Comparison of ENCODE assay signal across 19 mouse cellular contexts in the genomic region with DNA sequence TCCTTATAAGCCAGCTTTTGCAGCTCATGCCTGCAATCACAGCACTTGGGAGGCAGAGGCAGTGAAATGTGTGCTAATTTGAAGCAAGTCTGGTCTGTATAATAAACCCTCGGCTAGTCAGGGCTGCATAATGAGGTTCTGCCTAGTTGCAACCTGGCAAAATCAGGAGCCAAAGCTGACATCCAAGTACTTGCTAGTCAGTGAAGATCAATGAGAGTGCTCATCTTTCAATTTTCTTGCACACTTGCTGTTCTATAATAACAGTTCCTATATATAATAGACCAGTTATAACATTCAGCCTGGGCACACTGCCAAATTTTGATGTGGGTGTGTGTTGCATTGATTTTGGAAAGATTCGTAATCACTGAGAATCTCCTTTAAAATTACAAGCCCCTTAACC. TPM values are rescaled to one million over a fixed set of nuclear protein-coding genes. Genes with fewer than 3 reads are reported as not detected.
A peak's percentile ranks its signal among the peaks of the same experiment; 100 is the strongest.
DNase-seq lines count a peak whose midpoint lies in the region; ATAC-seq and TF ChIP-seq lines count a peak whose summit lies in the region.
"Had no signal": no experiment of that assay in that cellular context is flagged by ENCODE, and none has a peak within 500 bp of the region (broad histone marks: within the 10 kb centered on the region; RNA-seq: fewer than 3 reads in every experiment).

No protein-coding gene starts in this region.

- 40% methylated on average over 2 of the region's 2 CpGs for WGBS in hindbrain, postnatal 0 days
- 72% methylated on average over 2 of the region's 2 CpGs for WGBS in hindbrain, embryonic 12.5 days
- WGBS in forebrain, embryonic 12.5 days = 50% methylated on average over 2 of the region's 2 CpGs
- whole genome bisulfite sequencing in kidney, embryonic 15.5 days = 34% methylated on average over 2 of the region's 2 CpGs

- no peak overlapping the region for H3K27ac ChIP-seq in hindbrain, postnatal 0 days
- no peak overlapping the region for H3K27ac ChIP-seq in hindbrain, embryonic 12.5 days
- no peak overlapping the region for H3K27ac ChIP-seq in forebrain, embryonic 12.5 days
- no peak overlapping the region for H3K27ac ChIP-seq in kidney, embryonic 15.5 days
- H3K27ac ChIP-seq: embryonic facial prominence, embryonic 10.5 days; limb, embryonic 12.5 days; macrophage had no signal

- H3K4me3 ChIP-seq in hindbrain, postnatal 0 days (ENCODE audit: low read length) = no peak overlapping the region
- no peak overlapping the region for H3K4me3 ChIP-seq in hindbrain, embryonic 12.5 days
- H3K4me3 ChIP-seq in forebrain, embryonic 12.5 days (replicated peaks) = no peak overlapping the region
- H3K4me3 ChIP-seq in kidney, embryonic 15.5 days (replicated peaks) = no peak overlapping the region
- H3K4me3 ChIP-seq: embryonic facial prominence, embryonic 10.5 days; limb, embryonic 12.5 days had no signal

- H3K9me3 ChIP-seq in hindbrain, postnatal 0 days (ENCODE audit: low read length) = no peaks in the 10 kb centered on the region
- H3K9me3 ChIP-seq in hindbrain, embryonic 12.5 days (replicated peaks) = no peaks in the 10 kb centered on the region
- no peaks in the 10 kb centered on the region for H3K9me3 ChIP-seq in forebrain, embryonic 12.5 days
- no peaks in the 10 kb centered on the region for H3K9me3 ChIP-seq in kidney, embryonic 15.5 days (replicated peaks)
- H3K9me3 ChIP-seq: embryonic facial prominence, embryonic 10.5 days; G1E; limb, embryonic 12.5 days had no signal

- H3K36me3 ChIP-seq in hindbrain, postnatal 0 days (ENCODE audit: insufficient read depth, low read length) = no peaks in the 10 kb centered on the region
- no peaks in the 10 kb centered on the region for H3K36me3 ChIP-seq in hindbrain, embryonic 12.5 days
- no peaks in the 10 kb centered on the region for H3K36me3 ChIP-seq in forebrain, embryonic 12.5 days (replicated peaks)
- H3K36me3 ChIP-seq in kidney, embryonic 15.5 days = no peaks in the 10 kb centered on the region
- H3K36me3 ChIP-seq: embryonic facial prominence, embryonic 10.5 days; G1E; limb, embryonic 12.5 days had no signal

- no peak overlapping the region for H3K9ac ChIP-seq in hindbrain, postnatal 0 days (replicated peaks; ENCODE audit: low read length)
- H3K9ac ChIP-seq in hindbrain, embryonic 12.5 days = no peak overlapping the region
- no peak overlapping the region for H3K9ac ChIP-seq in forebrain, embryonic 12.5 days
- H3K9ac ChIP-seq in kidney, embryonic 15.5 days = no peak overlapping the region
- H3K9ac ChIP-seq: limb, embryonic 12.5 days had no signal

- intact Hi-C loops in gastrocnemius, postnatal 36 days (cut with DNase I) = no loop called here

- H3K4me1 ChIP-seq in hindbrain, postnatal 0 days (ENCODE audit: insufficient read depth, low read length) = no peaks in the 10 kb centered on the region
- H3K4me1 ChIP-seq in hindbrain, embryonic 12.5 days = no peaks in the 10 kb centered on the region
- no peaks in the 10 kb centered on the region for H3K4me1 ChIP-seq in forebrain, embryonic 12.5 days
- no peaks in the 10 kb centered on the region for H3K4me1 ChIP-seq in kidney, embryonic 15.5 days
- H3K4me1 ChIP-seq: embryonic facial prominence, embryonic 10.5 days; limb, embryonic 12.5 days had no signal

- no peak for TF ChIP-seq CTCF in hindbrain, postnatal 0 days (IDR thresholded peaks at IDR 0.05; ENCODE audit: low read depth)

- no peaks in the 10 kb centered on the region for H3K27me3 ChIP-seq in hindbrain, postnatal 0 days (ENCODE audit: insufficient read depth, low read length)
- no peaks in the 10 kb centered on the region for H3K27me3 ChIP-seq in hindbrain, embryonic 12.5 days
- no peaks in the 10 kb centered on the region for H3K27me3 ChIP-seq in forebrain, embryonic 12.5 days
- H3K27me3 ChIP-seq in kidney, embryonic 15.5 days = no peaks in the 10 kb centered on the region
- H3K27me3 ChIP-seq: limb, embryonic 12.5 days had no signal

- ATAC-seq in hindbrain, postnatal 0 days = no peak
- ATAC-seq in hindbrain, embryonic 12.5 days (ENCODE audit: low FRiP score) = no peak
- ATAC-seq in forebrain, embryonic 12.5 days (ENCODE audit: low FRiP score) = peak; percentile 36; the same call in 1 of the 2 replicates
- no peak for ATAC-seq in kidney, embryonic 15.5 days (replicated peaks; ENCODE audit: low FRiP score)

- DNase-seq in hindbrain, postnatal 0 days (ENCODE audit: low spot score) = peak; percentile 2
- peak; percentile 11 to 23 for DNase-seq in frontal cortex, postnatal 14 days (ENCODE audit: low spot score in 2 of 2)
- peak; percentile 77 to 80 for DNase-seq in right cerebral cortex, postnatal 10 days (ENCODE audit: low spot score in 2 of 2)
- no peak for DNase-seq in gastrocnemius, postnatal 36 days
- DNase-seq in ovary, postnatal 14 days (ENCODE audit: low spot score) = no peak
- DNase-seq: cerebellum, adult 9-10 months; heart, adult 11 months; kidney, adult 11 months; thymus, adult 18-20 months had no signal

- no peak overlapping the region for H3K4me2 ChIP-seq in hindbrain, postnatal 0 days (ENCODE audit: low read depth, low read length)
- H3K4me2 ChIP-seq in hindbrain, embryonic 12.5 days (replicated peaks) = no peak overlapping the region
- H3K4me2 ChIP-seq in forebrain, embryonic 12.5 days = no peak overlapping the region
- no peak overlapping the region for H3K4me2 ChIP-seq in kidney, embryonic 15.5 days
- H3K4me2 ChIP-seq: limb, embryonic 12.5 days had no signal

RNA-seq across cellular contexts. Expression of a gene that starts 6.2 kb away (rescaled TPM):
- total RNA-seq in hindbrain, postnatal 0 days (2014; rRNA removed) = 0.63 and 1.8 TPM in 2 replicates
- polyA plus RNA-seq in hindbrain, postnatal 0 days (2015; fragmentation: Nextera tagmentation; extraction: Ambion mirVana) = 0.29 and 0.48 TPM in 2 replicates
- polyA plus RNA-seq in hindbrain, embryonic 12.5 days (2016; fragmentation: Nextera tagmentation; extraction: Ambion mirVana) = 0.13 and 0.18 TPM in 2 replicates
- polyA plus RNA-seq in forebrain, embryonic 12.5 days (2016; fragmentation: Nextera tagmentation; extraction: Ambion mirVana) = 0.04 and 0.09 TPM in 2 replicates
- polyA plus RNA-seq in kidney, embryonic 15.5 days (2015; fragmentation: Nextera tagmentation; extraction: Ambion mirVana) = 0.13 and 0.22 TPM in 2 replicates
- not detected for total RNA-seq in gastrocnemius, postnatal 36 days (2021)
- polyA plus RNA-seq: C2C12; embryonic facial prominence, embryonic 10.5 days; G1E; heart, postnatal 0 days; liver, embryonic 16.5 days; macrophage had no signal

Comparison
In these comparisons a context has a peak if more than half of its experiments do, and no peak if none do; other contexts are left out.
1. DNase-seq: peak in hindbrain, postnatal 0 days (single experiment), frontal cortex, postnatal 14 days (2 of 2) and right cerebral cortex, postnatal 10 days (2 of 2); none in gastrocnemius, postnatal 36 days (0 of 2) and ovary, postnatal 14 days (single experiment).